Mouse (Mus musculus) urinary bladder, postnatal 36 days (tissue): ENCODE results near the gene Casc4.

ENCODE experiments used
- DNase-seq, 2 experiments: peaks; one replicate each; pipeline ENCODE4 v3.0.0; 2022; ENCODE audit warnings: low spot score in 2 of 2, mixed read lengths in 1 of 2

The Casc4 gene

GRCm38 (mm10) chr2:121866632-121867050, at the start of gene Casc4:
Gene Casc4, plus strand, starts transcription at chr2:121866970.
- DNase-seq, result peak; percentile 67 to 76

GRCm38 (mm10) chr2:121821787-121822186, 45.0 kb upstream of the Casc4 start:
- DNase-seq, result no peak

DNA sequence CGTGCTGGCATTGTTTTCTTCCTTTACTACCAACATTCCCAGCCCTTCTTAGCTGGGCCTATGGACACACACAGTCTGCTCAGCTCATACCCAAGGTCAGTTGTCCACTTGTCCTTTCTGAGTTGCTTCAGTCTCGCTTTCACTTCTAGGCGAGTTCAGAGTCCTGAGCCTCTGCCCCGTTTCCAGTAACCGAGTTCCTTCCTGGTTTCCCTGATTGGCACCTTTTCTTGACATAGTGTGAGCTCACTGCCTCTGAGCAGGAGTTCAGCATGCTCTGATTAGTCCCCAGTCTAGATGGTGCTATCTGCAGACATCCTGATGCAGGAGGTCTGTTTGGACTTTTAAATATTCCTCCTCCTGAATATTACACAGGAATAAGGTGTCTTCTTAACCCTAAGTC, 42.1 kb upstream of the Casc4 start:
- DNase-seq, result no peak

- DNase-seq, result no peak
Measured at GRCm38 (mm10) chr2:121826189-121826588, 40.6 kb upstream of the Casc4 start.

DNA sequence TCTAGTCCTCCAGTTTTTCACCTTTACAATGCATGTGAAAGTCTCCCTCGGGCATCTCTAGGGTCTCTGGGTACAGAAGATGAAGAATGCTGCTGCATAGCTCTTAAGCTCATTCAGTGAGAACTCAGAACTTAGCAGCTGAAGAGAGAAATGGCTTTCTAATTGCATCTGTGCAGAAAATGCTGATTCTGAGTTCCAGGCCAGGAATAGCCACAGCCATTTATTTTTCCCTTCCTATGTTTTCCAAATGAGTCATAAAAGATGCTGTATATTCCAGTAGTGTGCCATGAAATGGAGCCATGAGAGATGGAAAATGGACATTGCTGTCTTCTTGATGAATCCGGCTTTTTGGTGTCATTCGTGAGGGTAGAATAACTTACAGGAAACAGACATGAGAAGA, 38.4 kb upstream of the Casc4 start:
- no peak for DNase-seq

DNA sequence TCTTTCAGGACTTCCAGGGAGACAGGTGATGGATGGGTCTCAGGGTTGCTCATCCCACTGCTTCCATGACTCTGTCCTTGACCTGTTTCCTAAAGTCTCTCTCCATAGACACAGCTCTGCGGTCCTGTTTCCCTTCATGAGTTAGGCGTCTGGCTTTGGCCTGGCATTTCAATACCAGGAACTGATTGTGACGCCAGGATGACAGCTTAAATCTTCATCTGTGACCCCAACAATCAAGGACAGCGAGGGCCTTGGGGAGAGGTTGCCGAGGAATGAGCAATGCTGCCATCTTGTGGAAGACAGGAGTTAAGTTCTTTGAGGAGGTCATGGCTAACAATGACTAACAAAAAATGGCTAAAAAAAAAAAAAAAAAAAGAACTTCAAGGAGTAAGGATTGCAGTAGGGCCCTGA, 34.3 kb upstream of the Casc4 start:
- DNase-seq, result peak; percentile 19 to 25

DNA sequence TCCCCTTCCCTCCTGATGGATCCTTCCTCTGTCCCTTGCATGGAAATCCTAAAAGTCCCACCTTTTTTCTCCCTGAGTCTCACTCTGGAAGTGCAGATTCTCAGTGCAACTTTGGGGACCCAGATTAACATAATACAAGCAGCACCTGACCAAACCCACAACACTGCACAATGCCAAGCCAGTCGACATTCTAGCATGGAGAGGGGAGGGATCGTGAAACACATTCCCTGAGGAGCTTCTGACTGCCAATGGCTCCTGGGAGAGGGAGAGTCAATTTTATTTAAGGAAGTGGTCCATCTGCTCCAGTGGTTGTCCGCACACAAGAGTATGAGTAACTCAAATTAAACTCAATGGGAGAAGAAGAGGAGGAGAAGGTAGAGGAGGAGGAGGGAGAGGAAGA, 31.8 kb upstream of the Casc4 start:
- no peak for DNase-seq

DNA sequence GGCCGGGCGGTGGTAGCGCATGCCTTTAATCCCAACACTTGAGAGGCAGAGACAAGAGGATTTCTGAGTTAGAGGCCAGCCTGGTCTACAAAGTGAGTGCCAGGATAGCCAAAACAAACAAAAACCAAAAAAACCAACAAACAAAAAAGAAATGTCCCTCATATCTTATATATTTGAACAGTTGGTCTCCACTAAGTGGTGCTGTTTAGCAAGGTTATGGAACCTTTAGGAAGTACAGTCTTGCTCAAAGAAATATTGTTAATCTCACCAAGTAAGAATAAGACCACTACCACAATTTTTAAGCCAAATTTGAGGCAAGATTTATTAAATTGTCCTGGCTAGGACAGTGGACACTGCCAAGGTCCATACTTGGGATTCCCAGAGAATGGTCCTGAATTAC, 25.3 kb upstream of the Casc4 start:
- no peak for DNase-seq

DNA sequence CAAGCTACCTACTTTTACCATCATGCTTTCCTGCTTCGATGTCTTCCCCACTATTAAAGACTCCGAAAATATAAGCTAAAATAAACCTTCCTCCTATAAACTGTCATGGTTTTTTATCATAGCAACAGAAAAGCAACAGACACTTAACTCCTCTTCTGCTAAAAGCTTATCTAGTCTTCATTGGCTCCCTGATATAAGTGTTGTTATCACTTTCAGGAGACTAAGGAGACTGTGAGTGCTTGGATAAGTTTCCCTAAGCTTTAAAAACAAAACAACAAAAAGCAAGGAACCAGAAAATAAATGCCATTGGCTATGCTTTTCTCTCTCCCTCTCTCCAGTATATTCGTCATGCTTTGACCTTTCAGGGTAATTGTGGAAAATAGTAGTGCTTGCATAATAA, 24.5 kb upstream of the Casc4 start:
- no peak for DNase-seq

- no peak for DNase-seq
Measured at GRCm38 (mm10) chr2:121846050-121846449, 20.7 kb upstream of the Casc4 start.

GRCm38 (mm10) chr2:121852045-121852444, 14.7 kb upstream of the Casc4 start:
- DNase-seq, result no peak

- DNase-seq, result no peak
Measured at GRCm38 (mm10) chr2:121853974-121854373, 12.8 kb upstream of the Casc4 start.

DNA sequence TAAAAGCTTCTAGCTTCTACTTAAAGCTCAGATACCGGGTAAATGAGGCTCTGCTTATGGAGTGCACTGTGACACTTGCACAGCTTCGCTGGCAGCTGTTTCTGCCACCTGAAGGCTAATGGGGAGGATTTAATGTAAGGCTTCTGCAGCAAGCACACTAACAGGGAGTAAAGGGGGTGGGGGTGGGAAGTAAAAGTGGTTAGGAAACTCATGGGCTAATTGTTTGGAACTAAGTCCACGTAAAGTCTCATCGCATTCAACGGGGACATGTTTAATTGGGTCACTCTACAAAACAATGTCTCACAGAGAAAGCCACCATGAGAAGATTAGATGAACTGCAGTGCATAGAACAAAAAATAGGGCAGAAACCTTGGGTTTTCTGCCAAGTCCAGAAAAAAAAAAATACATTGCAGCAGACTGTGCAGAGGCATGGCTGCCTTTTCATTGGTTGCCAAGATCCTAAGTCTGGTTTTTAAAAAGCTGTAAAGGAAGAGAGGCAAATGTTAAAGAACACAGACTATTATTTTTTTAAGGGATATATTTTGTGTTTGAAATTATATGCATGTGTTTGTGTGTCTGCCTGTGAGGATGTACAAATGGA, 7.3 kb upstream of the Casc4 start:
- DNase-seq, result no peak

- peak in 1 of 2 experiments; percentile 8 for DNase-seq
Measured at GRCm38 (mm10) chr2:121866071-121866601, 634 bp upstream of the Casc4 start.

- DNase-seq, result peak; percentile 11 to 25
Measured at GRCm38 (mm10) chr2:121867051-121867928, 520 bp downstream of the Casc4 start.

GRCm38 (mm10) chr2:121879506-121879905, 12.7 kb downstream of the Casc4 start:
- DNase-seq, result no peak

GRCm38 (mm10) chr2:121885509-121886106, 18.8 kb downstream of the Casc4 start:
- no peak for DNase-seq

DNA sequence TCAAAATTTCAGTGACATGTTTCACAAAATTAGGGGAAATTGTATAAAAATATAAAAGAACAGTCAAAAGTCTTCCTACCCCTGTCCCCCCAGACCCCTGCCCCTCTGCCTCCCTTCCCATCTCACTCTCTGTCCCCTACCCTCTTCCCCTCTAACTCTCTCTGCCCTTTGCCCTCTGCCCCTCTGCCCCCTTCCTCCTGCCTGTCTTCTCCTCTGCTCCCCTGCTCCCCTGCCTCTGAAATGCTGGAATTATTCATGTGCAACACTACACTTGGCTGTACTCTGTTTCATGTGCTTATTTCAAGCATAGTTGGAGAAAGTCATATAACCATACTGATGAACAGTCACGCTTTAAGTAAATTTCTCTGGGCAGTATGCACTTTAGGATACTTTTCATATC, 19.6 kb downstream of the Casc4 start:
- no peak for DNase-seq

GRCm38 (mm10) chr2:121888720-121889497, 22.1 kb downstream of the Casc4 start:
- no peak for DNase-seq

- DNase-seq, result no peak
Measured at GRCm38 (mm10) chr2:121895261-121895660, 28.5 kb downstream of the Casc4 start.

- no peak for DNase-seq
Measured at GRCm38 (mm10) chr2:121896825-121897224, 30.1 kb downstream of the Casc4 start.

DNA sequence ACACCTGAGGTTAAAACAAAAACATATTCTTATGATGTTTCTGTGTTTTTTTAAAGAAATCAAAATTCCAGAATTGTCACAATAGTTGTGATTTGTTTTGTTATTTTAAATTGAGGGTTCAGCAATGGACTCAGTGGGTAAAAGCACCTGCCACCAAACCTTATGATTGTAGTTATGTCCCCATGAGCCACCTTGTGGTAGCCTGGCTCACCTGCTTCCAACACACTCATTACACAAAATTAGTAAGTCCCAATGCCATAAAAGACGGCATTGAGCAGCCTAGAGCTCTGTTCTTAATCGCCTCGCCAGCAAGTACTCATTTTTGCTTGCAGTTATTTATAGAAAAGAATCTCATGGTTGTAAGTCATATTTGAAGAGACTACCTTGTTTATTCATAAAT, 43.2 kb downstream of the Casc4 start:
- DNase-seq, result no peak
